Mouse (Mus musculus) limb, embryonic 10.5 days (tissue): Measurements from ENCODE around the gene Ifi47. TPM values are rescaled to one million over a fixed set of nuclear protein-coding genes. Genes with fewer than 3 reads are reported as not detected.
A peak's percentile ranks its signal among the peaks of the same experiment; 100 is the strongest.

Experiments used
- DNase-seq: peaks from one replicate; pipeline ENCODE4 v3.0.0-alpha.2; 2017; ENCODE audit warnings: low spot score
- H3K27ac ChIP-seq: fragments of 300-500 bp; sonication (generic); 2 replicates; pipeline ENCODE4 v1.5.1; 2016; ENCODE audit warnings: mild to moderate bottlenecking
- H3K27me3 ChIP-seq: fragments of 300-500 bp; sonication (generic); 2 replicates; pipeline ENCODE4 v1.6.1; 2016; ENCODE audit warnings: low read depth, mild to moderate bottlenecking; ENCODE audit not compliant: poor library complexity, severe bottlenecking
- H3K36me3 ChIP-seq: fragments of 300-500 bp; sonication (generic); 2 replicates; pipeline ENCODE4 v1.6.1; 2016; ENCODE audit warnings: mild to moderate bottlenecking, moderate library complexity
- H3K4me1 ChIP-seq: fragments of 300-500 bp; sonication (generic); 2 replicates; pipeline ENCODE4 v1.6.1; 2016
- H3K4me3 ChIP-seq: fragments of 300-500 bp; sonication (generic); 2 replicates; pipeline ENCODE4 v1.5.1; 2016; ENCODE audit warnings: mild to moderate bottlenecking, moderate library complexity
- H3K9me3 ChIP-seq: fragments of 300-500 bp; sonication (generic); replicated peaks from 2 replicates; pipeline ENCODE4 v1.6.1; 2016; ENCODE audit warnings: mild to moderate bottlenecking
- WGBS: fragments of 180-500 bp; shearing (Covaris S2); methylation state at CpG from one replicate; pipeline ENCODE4 v1.1.7; 2016; 5-methylcytosine and 5-hydroxymethylcytosine counted together
- polyA plus RNA-seq: library from polyadenylated mRNA; unstranded; fragments of >200 nt; fragmentation: Nextera tagmentation; extraction: Ambion mirVana; gene quantifications from 2 replicates; pipeline ENCODE4 v1.2.1, GENCODE M21; 2016

The Ifi47 gene
- polyA plus RNA-seq, 1 experiment from 2014 or later, result 0.49 TPM

GRCm38 (mm10) chr11:49093861-49094660 is 17.7 kb downstream of the Ifi47 start:
- Histone ChIP-seq H3K27ac (no peak overlapping the region), H3K27me3 (no peaks in the 10 kb centered on the region), H3K4me1 (no peaks in the 10 kb centered on the region), H3K9me3 (no peaks in the 10 kb centered on the region), H3K36me3 (no peaks in the 10 kb centered on the region), H3K4me3 (no peak overlapping the region)
- WGBS, result 91% methylated on average over 6 of the region's 6 CpGs
- no peak for DNase-seq

DNA sequence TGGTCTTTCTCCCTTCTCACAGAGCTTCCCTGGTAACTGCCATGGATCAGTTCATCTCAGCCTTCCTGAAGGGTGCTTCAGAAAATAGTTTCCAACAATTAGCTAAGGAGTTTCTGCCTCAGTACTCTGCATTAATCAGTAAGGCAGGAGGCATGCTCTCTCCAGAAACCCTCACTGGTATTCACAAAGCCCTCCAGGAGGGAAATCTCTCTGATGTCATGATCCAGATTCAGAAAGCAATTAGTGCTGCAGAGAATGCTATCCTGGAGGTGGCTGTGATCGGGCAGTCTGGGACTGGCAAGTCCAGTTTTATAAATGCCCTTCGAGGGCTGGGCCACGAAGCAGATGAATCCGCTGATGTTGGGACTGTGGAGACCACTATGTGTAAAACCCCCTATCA is 19.0 kb downstream of the Ifi47 start:
- Histone ChIP-seq H3K4me1 (no peaks in the 10 kb centered on the region), H3K27me3 (no peaks in the 10 kb centered on the region), H3K9me3 (no peaks in the 10 kb centered on the region), H3K27ac (no peak overlapping the region), H3K4me3 (no peak overlapping the region), H3K36me3 (no peaks in the 10 kb centered on the region)
- 95% methylated on average over 4 of the region's 4 CpGs for WGBS
- DNase-seq, result no peak

DNA sequence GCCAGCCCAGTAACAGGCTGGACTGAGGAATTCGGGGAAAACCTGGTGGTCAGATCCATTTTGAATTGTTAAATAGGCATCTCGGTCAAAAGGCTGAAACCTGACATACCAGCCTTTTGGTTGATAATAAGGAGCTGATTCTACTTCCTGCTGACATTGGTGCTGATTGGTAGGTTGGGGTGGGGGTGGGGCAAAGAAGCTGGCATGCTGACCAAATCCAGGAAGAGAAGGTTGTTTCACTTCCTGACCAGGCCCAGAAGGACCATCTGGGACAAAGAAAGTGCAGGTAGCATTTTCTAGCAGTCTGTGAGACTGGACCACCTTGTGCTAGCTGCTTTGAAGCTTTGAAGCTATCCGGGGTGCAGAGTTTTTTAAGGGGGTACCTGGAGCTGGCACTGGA is 24.0 kb downstream of the Ifi47 start:
- 89% methylated on average over 3 of the region's 3 CpGs for WGBS
- Histone ChIP-seq H3K4me3 (no peak overlapping the region), H3K9me3 (no peaks in the 10 kb centered on the region), H3K27ac (no peak overlapping the region), H3K4me1 (peaks cover 9% of the 10 kb centered on the region; the same call in 1 of the 2 replicates), H3K36me3 (no peaks in the 10 kb centered on the region), H3K27me3 (no peaks in the 10 kb centered on the region)
- no peak for DNase-seq

- Histone ChIP-seq H3K27me3 (no peaks in the 10 kb centered on the region), H3K36me3 (no peaks in the 10 kb centered on the region), H3K4me1 (peaks cover 9% of the 10 kb centered on the region; the same call in 1 of the 2 replicates), H3K9me3 (no peaks in the 10 kb centered on the region), H3K4me3 (no peak overlapping the region), H3K27ac (no peak overlapping the region)
- WGBS, result 62% methylated on average over 5 of the region's 5 CpGs
- no peak for DNase-seq
Observed at GRCm38 (mm10) chr11:49101500-49101899, 25.1 kb downstream of the Ifi47 start.

- peak; percentile 92 for DNase-seq
- 18% methylated on average over 8 of the region's 8 CpGs for WGBS
- Histone ChIP-seq H3K4me3 (no peak overlapping the region), H3K36me3 (no peaks in the 10 kb centered on the region), H3K9me3 (no peaks in the 10 kb centered on the region), H3K27me3 (no peaks in the 10 kb centered on the region), H3K4me1 (peaks cover 9% of the 10 kb centered on the region; the same call in 1 of the 2 replicates), H3K27ac (no peak overlapping the region)
Observed at GRCm38 (mm10) chr11:49103047-49103693, 26.8 kb downstream of the Ifi47 start.

DNA sequence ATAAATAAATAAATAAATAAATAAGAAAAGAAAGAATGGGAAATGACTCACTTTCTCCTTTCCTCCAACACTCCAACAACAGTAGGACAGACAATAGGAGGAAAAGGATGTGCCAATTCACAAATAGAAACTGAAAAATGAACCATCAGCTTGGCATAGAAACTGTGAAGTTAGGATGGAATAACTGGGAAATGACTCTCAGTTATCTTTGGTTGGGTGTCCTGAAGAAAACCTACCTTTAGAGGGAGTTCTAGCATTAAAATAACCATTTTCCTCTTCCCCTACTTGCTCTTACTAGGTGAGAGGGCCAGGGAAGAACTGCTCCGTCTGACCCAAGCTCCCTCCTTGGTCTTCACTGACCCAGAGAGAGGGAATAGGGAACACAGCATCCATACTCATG is 29.4 kb downstream of the Ifi47 start:
- Histone ChIP-seq H3K27ac (no peak overlapping the region), H3K36me3 (no peaks in the 10 kb centered on the region), H3K27me3 (no peaks in the 10 kb centered on the region), H3K9me3 (no peaks in the 10 kb centered on the region), H3K4me3 (no peak overlapping the region), H3K4me1 (peaks cover 9% of the 10 kb centered on the region; the same call in 1 of the 2 replicates)
- DNase-seq, result no peak
- 55% methylated on average over 1 of the region's 1 CpGs for WGBS

DNA sequence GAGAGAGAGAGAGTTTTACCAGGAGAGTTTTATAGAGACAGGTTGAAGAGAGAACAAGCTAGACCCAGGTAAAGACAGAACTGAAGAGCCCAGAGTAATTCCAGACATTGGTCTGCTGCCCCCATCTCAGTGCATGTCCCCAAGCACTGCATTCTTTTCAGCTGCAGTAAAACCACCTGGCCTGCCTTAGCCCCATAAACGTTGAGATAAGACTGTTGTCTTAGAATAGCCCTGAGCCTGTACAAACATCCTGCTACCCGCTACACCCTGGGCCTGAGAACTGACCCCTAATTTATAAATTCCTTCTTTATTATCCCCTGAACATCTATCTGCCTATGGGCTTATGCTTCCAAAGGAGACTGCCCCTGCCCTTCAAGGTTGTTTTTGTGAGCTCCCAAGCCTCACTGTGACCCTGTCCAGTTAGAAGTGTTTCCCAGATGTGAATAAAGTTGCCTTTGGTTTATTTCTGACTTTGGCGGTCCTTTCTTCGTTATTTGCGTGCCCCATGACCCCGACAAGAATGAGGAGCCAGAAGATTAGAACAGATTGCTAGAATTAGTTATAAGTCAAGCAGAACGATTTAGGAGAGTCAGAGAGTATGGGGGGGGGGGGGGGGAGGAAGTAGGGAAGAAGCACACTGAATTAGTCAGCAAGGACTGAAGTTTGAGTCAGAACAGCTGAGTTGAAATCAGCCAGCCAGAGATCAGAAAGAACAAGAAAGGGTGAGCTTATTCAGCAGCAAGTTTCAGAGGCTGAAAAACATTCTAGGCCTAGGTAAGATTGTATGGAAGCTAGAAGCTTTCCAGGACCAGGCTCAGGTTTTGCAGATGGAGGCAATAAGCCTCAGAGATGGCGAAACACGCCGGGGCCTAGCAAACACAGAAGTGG is 31.5 kb downstream of the Ifi47 start:
- Histone ChIP-seq H3K36me3 (no peaks in the 10 kb centered on the region), H3K4me3 (no peak overlapping the region), H3K27me3 (no peaks in the 10 kb centered on the region), H3K4me1 (peaks cover 8% of the 10 kb centered on the region; the same call in 1 of the 2 replicates), H3K27ac (no peak overlapping the region), H3K9me3 (no peaks in the 10 kb centered on the region)
- DNase-seq, result no peak
- WGBS, result 61% methylated on average over 10 of the region's 10 CpGs

DNA sequence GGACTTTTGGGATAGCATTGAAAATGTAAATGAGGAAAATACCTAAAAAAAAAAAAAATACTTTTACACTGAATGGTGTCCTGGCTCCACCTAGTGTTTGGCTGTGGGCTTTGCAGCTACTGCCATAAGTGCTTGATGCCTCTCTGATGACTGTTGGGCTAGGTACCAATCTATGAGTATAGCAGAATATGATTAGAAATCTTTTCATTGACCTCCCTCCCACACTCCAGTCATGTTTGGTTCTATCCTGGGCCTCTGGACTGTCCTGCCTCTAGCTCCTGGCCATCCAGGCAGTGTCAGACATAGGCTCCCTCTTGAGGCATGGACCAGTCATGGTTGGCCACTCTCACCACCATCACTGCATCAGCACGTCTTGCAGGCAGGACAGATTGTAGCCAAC is 32.4 kb downstream of the Ifi47 start:
- Histone ChIP-seq H3K36me3 (no peaks in the 10 kb centered on the region), H3K27ac (no peak overlapping the region), H3K27me3 (no peaks in the 10 kb centered on the region), H3K4me3 (no peak overlapping the region), H3K4me1 (peaks cover 4% of the 10 kb centered on the region; the same call in 1 of the 2 replicates), H3K9me3 (no peaks in the 10 kb centered on the region)
- WGBS, result 33% methylated on average over 1 of the region's 1 CpGs
- no peak for DNase-seq

GRCm38 (mm10) chr11:49111000-49111399 is 34.6 kb downstream of the Ifi47 start:
- DNase-seq, result no peak
- Histone ChIP-seq H3K4me3 (no peak overlapping the region), H3K4me1 (no peaks in the 10 kb centered on the region), H3K27me3 (no peaks in the 10 kb centered on the region), H3K9me3 (no peaks in the 10 kb centered on the region), H3K27ac (no peak overlapping the region), H3K36me3 (no peaks in the 10 kb centered on the region)
- WGBS, result 73% methylated on average over 1 of the region's 1 CpGs

GRCm38 (mm10) chr11:49112624-49113219 is 36.3 kb downstream of the Ifi47 start:
- Histone ChIP-seq H3K4me1 (no peaks in the 10 kb centered on the region), H3K9me3 (no peaks in the 10 kb centered on the region), H3K36me3 (no peaks in the 10 kb centered on the region), H3K4me3 (no peak overlapping the region), H3K27me3 (no peaks in the 10 kb centered on the region), H3K27ac (no peak overlapping the region)
- WGBS, result 90% methylated on average over 6 of the region's 6 CpGs
- no peak for DNase-seq

DNA sequence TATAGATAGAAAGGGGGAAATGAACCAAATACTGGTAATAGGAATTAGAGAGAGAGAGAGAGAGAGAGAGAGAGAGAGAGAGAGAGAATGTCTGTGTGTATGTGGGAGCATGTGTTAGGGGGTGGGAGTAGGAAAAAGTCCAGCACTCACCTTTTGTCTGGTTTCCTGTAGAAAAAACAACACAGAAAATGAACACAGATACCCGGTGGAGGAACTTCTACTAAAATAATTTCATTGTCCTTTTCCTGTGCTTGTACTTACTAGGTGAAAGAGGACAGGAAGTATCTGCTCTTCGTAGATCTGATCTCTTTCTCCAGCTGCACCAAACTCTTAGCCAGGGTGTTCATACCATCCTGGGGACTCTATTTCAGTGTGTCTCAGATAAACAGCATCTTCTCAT is 37.8 kb downstream of the Ifi47 start:
- Histone ChIP-seq H3K27ac (no peak overlapping the region), H3K4me1 (no peaks in the 10 kb centered on the region), H3K36me3 (no peaks in the 10 kb centered on the region), H3K9me3 (no peaks in the 10 kb centered on the region), H3K27me3 (no peaks in the 10 kb centered on the region), H3K4me3 (no peak overlapping the region)
- WGBS, result 86% methylated on average over 2 of the region's 2 CpGs
- no peak for DNase-seq

GRCm38 (mm10) chr11:49114774-49115173 is 38.4 kb downstream of the Ifi47 start, which contains the start of gene Olfr1396:
Gene Olfr1396 (minus strand): TSS chr11:49114874.
- DNase-seq, result no peak
- H3K27me3 ChIP-seq, result no peaks in the 10 kb centered on the region
- no peaks in the 10 kb centered on the region for H3K4me1 ChIP-seq
- no peaks in the 10 kb centered on the region for H3K36me3 ChIP-seq
- H3K4me3 ChIP-seq, result no peak within 1 kb of the TSS
- no peaks in the 10 kb centered on the region for H3K9me3 ChIP-seq
- no peak within 1 kb of the TSS for H3K27ac ChIP-seq
